Mouse (Mus musculus) lung, adult 18-20 months (tissue): ENCODE data around the gene Baz2b.
"Not testable (repeated sequence)": the region's sequence is repeated elsewhere in the genome, so short reads cannot be mapped to it uniquely, and the experiment has no call there.

Experiments
- DNase-seq, 2 experiments: peaks; one replicate each; pipeline ENCODE4 v3.0.0; 2022; ENCODE audit warnings: mixed read lengths in 2 of 2

Baz2b gene

GRCm38 (mm10) chr2:60086197-60086903 is 123.3 kb downstream of the Baz2b start:
- DNase-seq, result peak; percentile 85 to 90

- DNase-seq, result no peak
Observed at GRCm38 (mm10) chr2:60084823-60085222, 124.8 kb downstream of the Baz2b start.

- no peak for DNase-seq
Observed at GRCm38 (mm10) chr2:60082984-60083636, 126.5 kb downstream of the Baz2b start.

DNA sequence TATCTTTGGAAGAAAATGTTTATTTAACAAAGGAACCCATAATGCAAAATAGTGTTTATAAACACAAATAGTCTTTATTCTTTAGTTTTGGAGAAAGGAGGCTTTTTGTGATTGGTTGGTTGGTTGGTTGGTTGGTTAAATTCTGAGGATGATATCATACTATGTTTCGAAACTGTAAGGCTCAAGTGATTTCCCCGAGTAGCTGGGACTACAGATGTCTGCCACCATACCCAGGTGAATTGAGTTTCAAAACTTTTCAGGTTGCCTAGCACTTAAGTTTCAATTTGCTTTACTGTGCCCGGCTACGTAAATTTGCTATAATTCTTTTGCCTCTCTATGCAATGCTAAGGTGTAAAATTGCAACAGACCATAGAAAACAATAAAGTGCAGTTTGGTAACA is 127.4 kb downstream of the Baz2b start:
- DNase-seq, result no peak

DNA sequence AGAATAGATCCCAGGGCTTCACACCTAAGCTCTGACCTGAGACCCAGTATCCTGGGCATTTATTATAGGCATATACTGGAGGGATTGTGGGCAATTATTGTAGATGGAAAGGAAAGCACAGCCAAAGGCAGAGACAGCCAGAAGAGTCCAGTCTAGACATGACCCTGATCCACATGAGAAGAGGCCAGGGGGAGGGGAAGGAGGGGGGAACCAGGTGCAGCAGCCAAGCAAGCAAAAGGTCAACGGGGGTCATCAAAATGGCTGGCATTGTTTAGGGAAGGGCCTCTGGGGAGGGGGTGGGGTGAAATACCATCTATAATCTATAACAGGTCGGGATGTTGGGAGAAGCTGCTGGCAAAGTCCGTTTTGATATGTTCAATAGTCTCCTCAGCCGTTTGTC is 128.8 kb downstream of the Baz2b start:
- DNase-seq, result no peak

DNA sequence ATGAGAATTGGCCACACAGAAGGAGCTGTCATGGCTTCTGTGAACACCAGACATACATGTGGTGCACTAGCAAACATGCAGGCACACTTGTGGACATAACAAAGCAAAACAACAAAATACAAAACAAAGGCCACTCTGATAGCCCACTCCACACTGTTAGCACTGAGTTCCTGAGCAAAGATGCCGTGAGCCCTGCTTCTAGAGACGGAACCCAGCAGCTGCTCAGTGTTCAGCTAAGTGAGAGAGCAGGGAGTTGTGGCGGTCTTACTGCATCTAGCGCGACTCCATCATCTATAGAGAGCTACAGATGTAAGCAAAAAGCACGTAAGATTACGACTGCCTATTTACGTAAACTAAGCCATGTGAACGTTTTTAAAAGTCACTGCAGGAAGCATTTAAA is 132.0 kb downstream of the Baz2b start:
- no peak for DNase-seq

DNA sequence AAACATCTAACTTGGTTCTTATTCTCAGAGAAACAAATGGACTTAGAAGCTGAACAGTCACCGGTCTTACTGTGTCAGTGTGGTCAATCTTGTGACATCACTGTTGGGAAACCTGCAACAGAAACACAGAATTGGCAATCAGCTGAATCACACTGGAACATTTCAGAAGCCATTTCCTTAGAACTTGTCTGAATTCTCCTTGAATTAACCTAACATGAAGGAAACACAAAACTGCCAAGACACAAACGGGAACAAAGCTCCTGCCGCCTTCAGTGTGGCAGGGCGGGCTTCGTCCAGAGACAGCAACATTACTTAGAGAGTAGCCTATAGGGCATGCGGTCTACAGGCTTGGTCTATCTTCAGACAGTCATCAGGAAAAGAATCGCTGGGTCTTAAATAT is 132.8 kb downstream of the Baz2b start:
- peak in 1 of 2 experiments; percentile 23 for DNase-seq

DNA sequence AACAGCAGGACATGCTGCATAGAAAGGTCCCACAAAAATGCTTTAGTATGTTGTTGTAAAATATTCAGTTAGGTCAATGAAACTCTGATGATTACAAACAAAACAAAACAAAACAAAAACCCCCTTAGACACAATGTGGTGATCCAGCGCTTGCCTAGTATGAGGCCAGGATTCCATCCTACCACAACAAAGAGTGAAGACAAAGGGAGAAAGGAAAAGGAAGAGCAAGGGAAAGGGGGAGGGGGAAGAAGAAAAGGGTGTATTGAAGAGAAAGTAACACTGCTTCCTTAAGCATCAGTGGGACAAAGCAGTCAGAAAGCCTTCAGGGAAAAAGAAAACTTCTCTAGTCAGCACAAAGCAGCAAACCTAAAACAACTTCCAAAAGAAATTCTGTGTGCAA is 133.6 kb downstream of the Baz2b start:
- DNase-seq, result no peak

GRCm38 (mm10) chr2:60073798-60074197 is 135.8 kb downstream of the Baz2b start:
- DNase-seq, result not testable (repeated sequence)

GRCm38 (mm10) chr2:60071813-60072212 is 137.8 kb downstream of the Baz2b start:
- DNase-seq, result peak; percentile 64 to 69

GRCm38 (mm10) chr2:60070938-60071337 is 138.7 kb downstream of the Baz2b start:
- DNase-seq, result no peak

DNA sequence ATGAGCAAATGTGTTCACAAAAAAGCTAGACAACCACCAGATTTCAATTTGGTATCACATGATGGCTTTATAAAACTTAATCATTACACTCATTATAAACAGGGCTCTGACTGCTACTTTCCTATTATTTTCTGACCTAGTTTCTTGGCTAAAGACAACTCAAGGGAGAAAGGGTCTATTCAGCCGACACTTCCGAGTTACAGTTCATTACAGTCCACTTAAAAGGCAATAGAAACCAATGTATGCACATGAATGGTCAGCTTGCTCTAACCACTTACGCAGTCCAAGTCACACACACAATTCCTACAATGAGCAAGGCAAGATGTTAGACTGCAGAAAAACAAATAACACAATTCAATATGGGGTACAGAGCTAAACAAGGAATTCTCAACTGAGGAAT is 141.2 kb downstream of the Baz2b start:
- no peak for DNase-seq

DNA sequence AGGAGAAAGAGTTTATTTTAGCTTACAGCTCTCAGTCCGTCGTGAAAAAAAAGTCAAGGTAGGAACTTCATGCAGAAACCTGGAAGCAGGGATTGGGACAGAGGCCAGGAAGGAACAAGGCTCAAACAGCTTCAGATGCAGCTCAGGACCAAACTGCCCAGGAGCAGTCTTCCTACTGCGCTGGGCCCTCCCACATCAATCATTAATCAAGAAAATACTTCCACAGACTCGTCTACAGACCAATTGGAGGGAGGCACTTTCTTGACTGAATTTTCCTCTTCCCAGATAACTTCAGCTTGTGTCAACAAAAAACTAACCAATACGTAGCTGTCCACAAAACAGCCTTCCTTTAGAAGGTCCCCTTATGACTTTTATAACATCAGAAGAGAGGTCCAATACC is 144.2 kb downstream of the Baz2b start:
- DNase-seq, result no peak

GRCm38 (mm10) chr2:60060185-60060775 is 149.4 kb downstream of the Baz2b start:
- DNase-seq, result no peak

GRCm38 (mm10) chr2:60059300-60059699 is 150.3 kb downstream of the Baz2b start:
- no peak for DNase-seq

- DNase-seq, result peak; percentile 32 to 51
Observed at GRCm38 (mm10) chr2:60056043-60056442, 153.6 kb downstream of the Baz2b start.

DNA sequence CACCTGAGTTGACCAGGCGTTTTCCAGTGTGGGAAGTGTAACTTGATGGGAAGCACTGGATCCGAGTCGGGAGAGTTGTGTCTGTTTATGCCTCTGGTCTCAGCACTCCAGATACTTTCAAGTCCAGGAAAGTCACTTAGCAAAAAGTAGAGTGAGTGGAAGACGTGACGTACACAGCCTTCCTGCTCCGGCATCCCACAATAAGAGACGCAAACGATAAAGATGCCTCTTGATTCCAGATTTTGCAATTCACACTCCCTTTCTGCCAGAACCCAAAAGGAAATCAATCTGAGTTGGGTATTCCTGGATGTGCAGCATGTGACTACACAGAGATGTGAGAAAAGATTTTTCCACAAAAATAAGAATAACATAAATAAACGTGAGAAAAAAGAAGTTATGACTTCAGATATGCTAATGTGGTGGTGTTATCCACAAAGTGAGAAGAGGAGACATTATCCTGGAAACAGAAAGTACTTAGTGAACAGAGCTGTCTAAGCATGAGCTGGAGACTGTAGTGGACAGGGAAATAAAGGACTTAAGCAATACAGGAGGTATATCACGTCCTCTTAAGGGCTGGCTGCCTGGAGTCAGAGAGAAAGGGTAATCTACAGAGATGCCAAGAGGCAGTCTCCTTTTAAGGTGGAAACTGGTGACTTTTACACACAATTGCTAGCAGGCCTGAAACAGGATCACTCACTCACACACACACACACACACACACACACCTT is 154.7 kb downstream of the Baz2b start:
- DNase-seq, result no peak

DNA sequence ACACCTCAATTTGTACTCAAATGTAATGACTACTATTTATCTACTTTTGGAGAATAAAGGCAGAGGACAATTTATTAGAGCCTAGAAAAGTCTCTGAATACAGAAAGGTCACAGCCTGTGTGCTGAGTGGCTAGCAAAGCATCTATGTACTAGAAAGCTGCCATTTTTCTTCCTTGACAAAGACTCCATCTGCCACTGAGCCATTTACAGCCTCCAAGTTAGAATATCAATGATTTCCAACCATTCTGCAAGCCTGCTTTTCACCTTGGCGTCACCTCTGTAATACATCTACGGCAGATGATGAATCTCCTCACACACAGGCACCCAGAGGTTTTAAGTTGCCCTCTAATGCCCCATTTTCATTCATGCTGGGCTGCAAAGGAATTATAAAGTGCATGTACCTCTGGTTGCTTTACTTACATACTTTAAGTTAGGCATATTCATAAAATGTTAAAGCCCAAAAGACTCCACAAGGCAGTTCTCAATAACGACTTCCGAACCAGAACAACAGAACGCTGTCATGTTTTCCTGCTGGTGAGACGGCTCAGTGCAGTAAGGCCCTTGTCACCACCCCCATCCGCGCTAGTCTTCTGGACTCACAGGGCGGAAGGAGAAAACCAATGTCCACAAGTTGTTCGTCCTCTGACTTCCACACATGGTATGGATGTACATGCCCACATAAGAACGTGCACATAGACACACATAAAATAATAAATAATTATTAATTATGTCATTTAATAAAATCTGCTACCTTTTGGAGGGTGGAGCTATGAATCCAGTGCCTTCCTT is 156.2 kb downstream of the Baz2b start:
- DNase-seq, result no peak

- no peak for DNase-seq
Observed at GRCm38 (mm10) chr2:60050667-60051460, 158.8 kb downstream of the Baz2b start.

DNA sequence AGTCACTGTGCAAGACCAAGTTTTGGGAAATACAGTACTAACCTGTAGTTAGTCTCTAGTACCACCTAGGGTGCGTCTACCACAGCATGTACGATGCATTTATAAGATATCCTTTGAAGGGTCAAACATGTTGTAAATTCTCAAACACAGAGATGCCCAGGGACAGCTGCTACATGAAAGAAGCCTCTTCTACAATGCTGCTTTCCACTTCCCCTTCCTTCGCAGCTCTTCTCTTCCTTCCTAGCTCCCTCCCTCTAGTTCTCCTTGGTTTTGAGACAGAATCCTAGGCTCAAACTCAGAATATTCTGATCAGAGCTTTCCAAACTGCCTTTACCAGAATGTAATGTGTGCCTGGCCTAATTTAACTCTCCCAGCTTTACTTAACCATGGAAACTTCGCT is 159.8 kb downstream of the Baz2b start:
- no peak for DNase-seq

- no peak for DNase-seq
Observed at GRCm38 (mm10) chr2:60049351-60049750, 160.3 kb downstream of the Baz2b start.

- DNase-seq, result peak in 1 of 2 experiments; percentile 29
Observed at GRCm38 (mm10) chr2:60045995-60046394, 163.6 kb downstream of the Baz2b start.
